Mouse (Mus musculus): ENCODE results near the gene Cdca3. TPM values are rescaled to one million over a fixed set of nuclear protein-coding genes. Genes with fewer than 3 reads are reported as not detected.

Cdca3 gene
- polyA plus RNA-seq, 1 experiment from 2014 or later = 153 TPM

DNA sequence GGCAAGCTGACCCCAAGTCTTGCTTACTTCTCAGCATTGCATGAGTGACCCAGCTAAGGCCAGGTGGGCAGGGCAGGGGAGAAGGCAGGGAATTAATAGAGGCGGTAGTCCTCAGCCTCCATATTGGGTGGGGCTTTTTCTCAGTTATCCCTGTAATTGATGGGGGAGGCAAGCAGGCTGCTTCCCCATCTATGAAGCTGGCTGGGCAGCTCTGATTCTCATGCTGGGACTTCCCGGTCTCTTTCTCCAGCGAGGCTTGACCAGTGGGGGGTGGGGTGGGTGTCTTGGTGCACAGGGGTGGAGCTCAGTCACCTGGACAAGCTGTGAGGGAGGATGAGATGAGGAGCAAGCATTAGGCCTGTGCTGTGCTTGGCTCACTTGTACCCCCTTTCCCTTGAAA lies 32.5 kb downstream of the Cdca3 start:
- H3K9me3 ChIP-seq (replicated peaks; ENCODE audit: control insufficient read depth, low read length) = no peaks in the 10 kb centered on the region
- H3K4me3 ChIP-seq (ENCODE audit: low read depth, low read length) = no peak overlapping the region
- H3K4me1 ChIP-seq (ENCODE audit: control insufficient read depth, insufficient read depth, low read length) = peaks cover 18% of the 10 kb centered on the region
- ATAC-seq (replicated peaks; ENCODE audit: insufficient number of reproducible peaks, low FRiP score, low TSS enrichment) = no peak
- peaks cover 33% of the 10 kb centered on the region for H3K27me3 ChIP-seq (ENCODE audit: control insufficient read depth, insufficient read depth, low read length)
- H3K27ac ChIP-seq (ENCODE audit: low read depth, low read length) = no peak overlapping the region
- no peak overlapping the region for H3K9ac ChIP-seq (ENCODE audit: low read depth, low read length)
- no peaks in the 10 kb centered on the region for H3K36me3 ChIP-seq (ENCODE audit: control insufficient read depth, insufficient read depth, low read length)
- no peak overlapping the region for H3K4me2 ChIP-seq
- WGBS (ENCODE audit: insufficient replicate concordance) = 30% methylated on average over 3 of the region's 3 CpGs

DNA sequence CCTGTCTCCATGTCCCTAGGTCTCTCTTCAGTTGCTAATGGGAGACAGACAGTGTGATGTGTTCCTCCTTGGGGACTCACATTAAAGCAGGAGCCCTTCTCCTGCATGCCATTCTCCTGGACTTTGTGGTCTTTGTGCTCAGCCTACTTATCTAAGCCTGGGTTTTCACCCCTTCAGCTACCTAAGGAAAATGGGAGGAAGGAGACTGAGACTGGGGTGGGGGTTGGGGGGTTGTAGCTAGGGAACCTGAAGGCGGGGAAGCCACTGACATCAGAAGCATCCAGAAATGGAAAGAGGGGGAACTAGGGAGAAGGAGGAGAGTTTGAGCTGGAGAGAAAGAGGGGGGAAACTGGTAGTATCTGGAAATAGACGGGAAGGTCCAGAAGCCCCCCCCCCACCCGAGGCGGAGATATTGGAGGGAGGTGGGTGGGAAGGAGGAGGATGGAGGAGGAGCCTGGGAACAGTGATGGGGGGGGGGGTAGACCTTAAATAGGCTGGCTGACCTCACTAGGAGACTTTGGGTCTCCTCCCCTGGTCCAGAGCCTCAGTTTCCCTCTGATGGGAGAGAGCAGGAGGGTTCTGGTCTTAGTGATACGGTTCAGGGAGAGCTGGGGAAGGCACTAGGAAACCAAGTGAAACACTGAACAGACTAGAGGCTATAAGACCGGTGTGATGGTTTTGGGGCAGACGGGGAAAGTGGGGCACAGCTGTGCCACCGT lies 33.2 kb downstream of the Cdca3 start:
- H3K27me3 ChIP-seq (ENCODE audit: control insufficient read depth, insufficient read depth, low read length) = peaks cover 33% of the 10 kb centered on the region
- H3K9ac ChIP-seq (ENCODE audit: low read depth, low read length) = peak overlapping the region; percentile 77; the same call in 1 of the 2 replicates
- no peaks in the 10 kb centered on the region for H3K36me3 ChIP-seq (ENCODE audit: control insufficient read depth, insufficient read depth, low read length)
- ATAC-seq (replicated peaks; ENCODE audit: insufficient number of reproducible peaks, low FRiP score, low TSS enrichment) = no peak
- H3K4me2 ChIP-seq = peak overlapping the region; percentile 89
- 15% methylated on average over 8 of the region's 8 CpGs for WGBS (ENCODE audit: insufficient replicate concordance)
- H3K4me3 ChIP-seq (ENCODE audit: low read depth, low read length) = peak overlapping the region; percentile 53; the same call in 1 of the 2 replicates
- H3K27ac ChIP-seq (ENCODE audit: low read depth, low read length) = no peak overlapping the region
- no peaks in the 10 kb centered on the region for H3K9me3 ChIP-seq (replicated peaks; ENCODE audit: control insufficient read depth, low read length)
- H3K4me1 ChIP-seq (ENCODE audit: control insufficient read depth, insufficient read depth, low read length) = peaks cover 18% of the 10 kb centered on the region

DNA sequence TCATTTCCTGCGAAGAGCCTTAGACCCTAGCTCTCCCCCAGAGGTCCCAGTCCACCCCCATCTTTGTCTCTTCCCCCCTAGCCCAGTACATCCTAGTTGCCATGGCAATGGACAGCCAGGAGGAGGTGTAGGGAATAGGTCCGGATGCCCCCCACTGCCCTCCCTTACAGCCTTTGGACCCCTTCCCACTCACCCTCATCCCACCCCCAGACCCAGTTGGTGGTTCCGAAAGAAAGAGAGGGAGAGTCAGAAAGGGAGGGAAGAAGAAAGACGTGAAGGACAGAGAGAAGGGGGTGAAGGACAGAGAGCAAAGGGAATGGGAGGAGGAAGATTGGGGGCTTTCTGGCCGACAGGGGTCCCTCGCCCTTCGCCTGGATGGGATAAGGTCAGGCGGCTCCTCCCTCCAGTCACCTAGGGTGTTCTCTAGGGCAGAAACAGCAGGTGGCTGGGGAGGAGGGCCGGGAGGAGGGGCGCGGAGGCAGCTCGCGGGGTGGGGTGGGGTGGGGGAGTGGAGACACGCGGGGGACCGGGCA lies 33.8 kb downstream of the Cdca3 start:
- peak overlapping the region; percentile 89 for H3K4me2 ChIP-seq
- no peaks in the 10 kb centered on the region for H3K36me3 ChIP-seq (ENCODE audit: control insufficient read depth, insufficient read depth, low read length)
- peak overlapping the region; percentile 53 for H3K4me3 ChIP-seq (ENCODE audit: low read depth, low read length)
- peaks cover 27% of the 10 kb centered on the region for H3K27me3 ChIP-seq (ENCODE audit: control insufficient read depth, insufficient read depth, low read length)
- WGBS (ENCODE audit: insufficient replicate concordance) = 0% methylated on average over 16 of the region's 16 CpGs
- H3K27ac ChIP-seq (ENCODE audit: low read depth, low read length) = no peak overlapping the region
- no peaks in the 10 kb centered on the region for H3K9me3 ChIP-seq (replicated peaks; ENCODE audit: control insufficient read depth, low read length)
- H3K4me1 ChIP-seq (ENCODE audit: control insufficient read depth, insufficient read depth, low read length) = peaks cover 17% of the 10 kb centered on the region
- no peak for ATAC-seq (replicated peaks; ENCODE audit: insufficient number of reproducible peaks, low FRiP score, low TSS enrichment)
- peak overlapping the region; percentile 77 for H3K9ac ChIP-seq (ENCODE audit: low read depth, low read length)

DNA sequence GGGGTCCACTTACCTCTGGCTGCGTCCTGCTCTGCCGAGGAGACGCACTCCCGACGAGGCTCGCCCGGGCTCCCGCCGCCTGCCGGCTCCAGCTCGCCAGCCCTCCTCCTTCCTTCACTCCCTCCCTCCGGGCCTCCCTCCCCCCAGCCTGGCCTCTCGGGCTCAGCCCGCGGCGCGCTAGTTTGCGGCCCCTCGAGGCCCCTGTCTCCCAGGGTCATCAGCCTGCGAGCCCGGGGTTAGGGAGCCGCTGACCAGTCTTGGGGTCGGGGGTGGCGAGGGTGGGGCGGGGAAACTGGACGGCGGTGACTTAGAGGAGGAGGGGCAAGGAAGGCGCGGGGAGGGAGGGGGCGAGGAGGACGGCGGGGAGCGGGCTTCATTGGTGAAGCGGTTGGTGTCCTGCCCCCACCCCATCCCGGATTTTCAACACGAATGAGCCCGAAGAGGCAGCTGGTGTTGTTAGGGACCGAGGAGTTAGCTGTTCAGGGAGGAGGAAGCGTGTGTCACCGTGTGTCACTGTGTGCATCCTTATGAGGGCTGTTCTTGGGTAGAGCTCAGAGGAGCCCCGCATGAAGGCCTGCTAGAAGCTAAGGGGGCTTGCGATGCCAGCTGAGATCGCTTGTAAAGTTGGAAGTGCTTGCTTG lies 34.4 kb downstream of the Cdca3 start, which contains the start of gene Gpr162:
TSS of gene Gpr162 (minus strand) at position 326 of the 641 bp plus-strand sequence.
- Histone ChIP-seq H3K36me3 (ENCODE audit: control insufficient read depth, insufficient read depth, low read length) (no peaks in the 10 kb centered on the region), H3K4me2 (peak within 1 kb of the TSS; percentile 89), H3K4me1 (ENCODE audit: control insufficient read depth, insufficient read depth, low read length) (peaks cover 16% of the 10 kb centered on the region), H3K9ac (ENCODE audit: low read depth, low read length) (peak within 1 kb of the TSS; percentile 77), H3K9me3 (replicated peaks; ENCODE audit: control insufficient read depth, low read length) (no peaks in the 10 kb centered on the region), H3K27ac (ENCODE audit: low read depth, low read length) (no peak within 1 kb of the TSS), H3K4me3 (ENCODE audit: low read depth, low read length) (peak within 1 kb of the TSS; percentile 53), H3K27me3 (ENCODE audit: control insufficient read depth, insufficient read depth, low read length) (peaks cover 22% of the 10 kb centered on the region)
- ATAC-seq (replicated peaks; ENCODE audit: insufficient number of reproducible peaks, low FRiP score, low TSS enrichment) = peak; percentile 43; the same call in 1 of the 2 replicates
- 1% methylated on average over 37 of the region's 43 CpGs for WGBS (ENCODE audit: insufficient replicate concordance)

DNA sequence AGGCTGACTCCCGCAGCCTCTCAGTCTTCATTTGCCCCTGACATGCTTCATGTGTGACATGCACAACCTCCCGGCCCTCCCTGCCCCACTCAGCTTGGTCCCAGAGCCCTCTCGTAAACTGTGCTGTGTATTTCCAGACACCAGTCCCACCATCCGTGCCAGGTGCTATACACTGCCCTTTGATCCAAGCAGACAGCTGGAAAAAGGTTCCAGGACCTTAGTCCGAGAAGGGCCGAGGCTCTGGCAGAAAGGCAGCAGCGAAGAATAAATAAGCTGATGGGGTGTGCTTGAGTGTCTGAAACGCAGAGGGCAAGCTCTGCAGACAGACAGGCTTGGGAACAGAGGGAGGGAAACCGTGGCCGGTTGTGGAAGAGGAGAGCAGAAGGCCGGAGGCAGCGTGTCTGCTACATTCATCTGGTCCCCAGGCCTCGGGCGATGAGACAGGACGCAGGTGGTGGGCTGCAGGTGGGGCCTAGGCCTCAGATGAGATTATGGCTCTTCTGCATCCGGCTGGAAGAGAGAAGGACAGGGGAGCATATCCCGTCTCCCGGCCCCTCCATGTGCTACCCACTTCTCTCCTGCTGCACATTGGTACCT lies 36.5 kb downstream of the Cdca3 start:
- Histone ChIP-seq H3K4me2 (no peak overlapping the region), H3K27me3 (ENCODE audit: control insufficient read depth, insufficient read depth, low read length) (peaks cover 11% of the 10 kb centered on the region), H3K4me3 (ENCODE audit: low read depth, low read length) (no peak overlapping the region), H3K9me3 (replicated peaks; ENCODE audit: control insufficient read depth, low read length) (no peaks in the 10 kb centered on the region), H3K4me1 (ENCODE audit: control insufficient read depth, insufficient read depth, low read length) (peaks cover 8% of the 10 kb centered on the region), H3K9ac (ENCODE audit: low read depth, low read length) (no peak overlapping the region), H3K36me3 (ENCODE audit: control insufficient read depth, insufficient read depth, low read length) (no peaks in the 10 kb centered on the region), H3K27ac (ENCODE audit: low read depth, low read length) (no peak overlapping the region)
- 52% methylated on average over 18 of the region's 18 CpGs for WGBS (ENCODE audit: insufficient replicate concordance)
- ATAC-seq (replicated peaks; ENCODE audit: insufficient number of reproducible peaks, low FRiP score, low TSS enrichment) = no peak

DNA sequence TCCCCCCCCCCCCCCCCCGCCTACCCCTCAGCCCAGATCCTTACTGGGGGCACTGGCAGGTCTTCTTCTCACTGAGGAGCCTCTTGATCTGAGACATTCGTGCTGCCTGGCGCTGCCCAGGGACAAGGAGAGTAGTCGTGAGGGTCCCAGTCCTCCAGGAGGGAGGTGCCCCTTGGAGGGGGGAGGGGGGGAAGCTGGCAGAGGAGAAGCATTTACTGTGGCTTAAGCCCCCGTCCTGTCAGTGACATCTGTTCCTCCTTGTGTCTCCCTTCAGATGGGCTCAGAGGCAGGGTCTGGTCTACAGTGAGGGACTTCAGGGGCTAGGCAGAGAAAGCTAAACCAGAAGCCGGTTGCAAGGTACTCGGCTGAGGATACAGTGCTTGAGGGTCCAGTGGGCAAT lies 37.2 kb downstream of the Cdca3 start:
- 57% methylated on average over 6 of the region's 7 CpGs for WGBS (ENCODE audit: insufficient replicate concordance)
- no peak overlapping the region for H3K9ac ChIP-seq (ENCODE audit: low read depth, low read length)

DNA sequence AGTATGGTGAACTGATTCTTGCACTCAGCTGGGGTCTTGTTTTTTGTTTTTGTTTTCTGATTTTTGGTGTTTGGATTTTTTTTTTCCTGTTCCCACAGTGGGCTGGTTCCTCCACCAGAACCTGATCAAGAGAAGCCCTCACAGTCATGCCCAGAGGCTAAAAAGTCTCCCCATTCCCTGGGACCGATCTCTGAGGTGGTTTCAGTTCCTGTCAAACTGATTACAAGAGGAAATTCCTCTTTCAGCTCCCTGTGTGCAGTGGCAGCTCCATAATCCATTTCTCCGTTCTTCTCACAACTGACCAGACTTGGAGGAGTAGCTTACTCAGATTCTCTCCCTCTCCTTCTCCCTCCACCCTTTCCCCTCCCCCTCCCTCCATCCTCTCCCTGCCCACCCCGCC lies 45.0 kb downstream of the Cdca3 start:
- no peak overlapping the region for H3K4me2 ChIP-seq
- H3K4me3 ChIP-seq (ENCODE audit: low read depth, low read length) = no peak overlapping the region
- H3K4me1 ChIP-seq (ENCODE audit: control insufficient read depth, insufficient read depth, low read length) = no peaks in the 10 kb centered on the region
- H3K27ac ChIP-seq (ENCODE audit: low read depth, low read length) = no peak overlapping the region
- no peaks in the 10 kb centered on the region for H3K27me3 ChIP-seq (ENCODE audit: control insufficient read depth, insufficient read depth, low read length)
- no peak overlapping the region for H3K9ac ChIP-seq (ENCODE audit: low read depth, low read length)
- no peak for ATAC-seq (replicated peaks; ENCODE audit: insufficient number of reproducible peaks, low FRiP score, low TSS enrichment)
- H3K9me3 ChIP-seq (replicated peaks; ENCODE audit: control insufficient read depth, low read length) = no peaks in the 10 kb centered on the region
- 28% methylated on average over 2 of the region's 3 CpGs for WGBS (ENCODE audit: insufficient replicate concordance)
- H3K36me3 ChIP-seq (ENCODE audit: control insufficient read depth, insufficient read depth, low read length) = no peaks in the 10 kb centered on the region

More for the DNA sequence above, 37.2 kb downstream of the Cdca3 start:
- Histone ChIP-seq H3K9me3 (replicated peaks; ENCODE audit: control insufficient read depth, low read length) (no peaks in the 10 kb centered on the region), H3K27me3 (ENCODE audit: control insufficient read depth, insufficient read depth, low read length) (peaks cover 6% of the 10 kb centered on the region), H3K4me1 (ENCODE audit: control insufficient read depth, insufficient read depth, low read length) (peaks cover 8% of the 10 kb centered on the region), H3K27ac (ENCODE audit: low read depth, low read length) (no peak overlapping the region), H3K36me3 (ENCODE audit: control insufficient read depth, insufficient read depth, low read length) (no peaks in the 10 kb centered on the region), H3K4me3 (ENCODE audit: low read depth, low read length) (no peak overlapping the region), H3K4me2 (no peak overlapping the region)
- ATAC-seq (replicated peaks; ENCODE audit: insufficient number of reproducible peaks, low FRiP score, low TSS enrichment) = no peak

DNA sequence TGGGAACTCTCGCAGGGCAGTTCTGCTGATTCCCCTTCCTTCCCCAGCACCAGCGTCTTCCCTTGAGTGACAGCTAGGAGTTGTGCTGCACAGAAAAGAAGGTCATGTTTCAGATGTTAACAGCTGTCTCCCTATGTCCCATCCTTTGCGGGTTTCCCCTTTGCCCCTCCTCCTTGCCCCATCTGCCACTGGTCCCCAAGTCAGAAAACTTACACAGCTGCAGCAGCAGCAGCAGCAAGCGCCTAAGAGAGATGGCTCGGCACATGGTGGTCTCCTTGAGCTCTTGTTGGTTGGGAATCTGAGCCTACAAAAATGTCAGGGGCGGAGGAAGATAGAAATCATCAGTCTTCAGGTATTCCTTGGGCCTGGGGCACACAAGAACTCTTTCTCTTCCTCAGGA lies 50.0 kb downstream of the Cdca3 start:
- no peak for ATAC-seq (replicated peaks; ENCODE audit: insufficient number of reproducible peaks, low FRiP score, low TSS enrichment)
- no peaks in the 10 kb centered on the region for H3K4me1 ChIP-seq (ENCODE audit: control insufficient read depth, insufficient read depth, low read length)
- WGBS (ENCODE audit: insufficient replicate concordance) = 49% methylated on average over 6 of the region's 6 CpGs

More for the DNA sequence above, 50.0 kb downstream of the Cdca3 start:
- Histone ChIP-seq H3K4me3 (ENCODE audit: low read depth, low read length) (no peak overlapping the region), H3K36me3 (ENCODE audit: control insufficient read depth, insufficient read depth, low read length) (no peaks in the 10 kb centered on the region), H3K9ac (ENCODE audit: low read depth, low read length) (no peak overlapping the region), H3K27ac (ENCODE audit: low read depth, low read length) (no peak overlapping the region), H3K4me2 (no peak overlapping the region), H3K9me3 (replicated peaks; ENCODE audit: control insufficient read depth, low read length) (no peaks in the 10 kb centered on the region), H3K27me3 (ENCODE audit: control insufficient read depth, insufficient read depth, low read length) (no peaks in the 10 kb centered on the region)
